Mouse (Mus musculus) hindbrain, embryonic 14.5 days (tissue): Measurements from ENCODE around the gene Ntn5. TPM values are rescaled to one million over a fixed set of nuclear protein-coding genes. Genes with fewer than 3 reads are reported as not detected.
A peak's percentile ranks its signal among the peaks of the same experiment; 100 is the strongest.

ENCODE experiments used
- ATAC-seq: fragments of 200-750 bp; cut with Nextera tagmentation; 2 replicates; pipeline ENCODE4 v1.8.0; 2017; ENCODE audit warnings: moderate number of reproducible peaks, mild to moderate bottlenecking, moderate TSS enrichment, moderate library complexity; ENCODE audit not compliant: low FRiP score
- DNase-seq: peaks from one replicate; pipeline ENCODE4 v3.0.0-alpha.2; 2015; ENCODE audit warnings: low spot score
- H3K27ac ChIP-seq: fragments of 300-500 bp; sonication (generic); 2 replicates; pipeline ENCODE4 v1.5.1; 2014; ENCODE audit warnings: mild to moderate bottlenecking, moderate library complexity
- H3K27me3 ChIP-seq: fragments of 300-500 bp; sonication (generic); 2 replicates; pipeline ENCODE4 v1.6.1; 2014; ENCODE audit warnings: mild to moderate bottlenecking, low read length, mixed read lengths; ENCODE audit not compliant: control insufficient read depth, insufficient read depth
- H3K36me3 ChIP-seq: fragments of 300-500 bp; sonication (generic); replicated peaks from 2 replicates; pipeline ENCODE4 v1.6.1; 2014; ENCODE audit not compliant: control insufficient read depth, insufficient read depth
- H3K4me1 ChIP-seq: fragments of 300-500 bp; sonication (generic); replicated peaks from 2 replicates; pipeline ENCODE4 v1.6.1; 2014; ENCODE audit warnings: antibody characterized with exemption, low read length, mixed read lengths; ENCODE audit not compliant: control insufficient read depth, insufficient read depth
- H3K4me2 ChIP-seq: fragments of 300-500 bp; sonication (generic); replicated peaks from 2 replicates; pipeline ENCODE4 v1.6.1; 2014; ENCODE audit warnings: mild to moderate bottlenecking, moderate library complexity
- H3K4me3 ChIP-seq: fragments of 300-500 bp; sonication (generic); replicated peaks from 2 replicates; pipeline ENCODE4 v1.5.1; 2014; ENCODE audit warnings: mild to moderate bottlenecking, low read length
- H3K9ac ChIP-seq: fragments of 300-500 bp; sonication (generic); 2 replicates; pipeline ENCODE4 v1.6.1; 2014
- H3K9me3 ChIP-seq: fragments of 300-500 bp; sonication (generic); 2 replicates; pipeline ENCODE4 v1.6.1; 2016; ENCODE audit warnings: low read length; ENCODE audit not compliant: control insufficient read depth
- WGBS: fragments of 180-500 bp; shearing (Covaris S2); extraction: QIAGEN DNeasy Blood & Tissue Kit; methylation state at CpG from one replicate; pipeline ENCODE4 v1.1.7; 2014; 5-methylcytosine and 5-hydroxymethylcytosine counted together
- polyA plus RNA-seq: library from polyadenylated mRNA; unstranded; fragments of >200 nt; fragmentation: Nextera tagmentation; extraction: Ambion mirVana; gene quantifications from 2 replicates; pipeline ENCODE4 v1.2.1, GENCODE M21; 2014

Gene Ntn5
- polyA plus RNA-seq, 1 experiment from 2014 or later: 1.3 TPM

DNA sequence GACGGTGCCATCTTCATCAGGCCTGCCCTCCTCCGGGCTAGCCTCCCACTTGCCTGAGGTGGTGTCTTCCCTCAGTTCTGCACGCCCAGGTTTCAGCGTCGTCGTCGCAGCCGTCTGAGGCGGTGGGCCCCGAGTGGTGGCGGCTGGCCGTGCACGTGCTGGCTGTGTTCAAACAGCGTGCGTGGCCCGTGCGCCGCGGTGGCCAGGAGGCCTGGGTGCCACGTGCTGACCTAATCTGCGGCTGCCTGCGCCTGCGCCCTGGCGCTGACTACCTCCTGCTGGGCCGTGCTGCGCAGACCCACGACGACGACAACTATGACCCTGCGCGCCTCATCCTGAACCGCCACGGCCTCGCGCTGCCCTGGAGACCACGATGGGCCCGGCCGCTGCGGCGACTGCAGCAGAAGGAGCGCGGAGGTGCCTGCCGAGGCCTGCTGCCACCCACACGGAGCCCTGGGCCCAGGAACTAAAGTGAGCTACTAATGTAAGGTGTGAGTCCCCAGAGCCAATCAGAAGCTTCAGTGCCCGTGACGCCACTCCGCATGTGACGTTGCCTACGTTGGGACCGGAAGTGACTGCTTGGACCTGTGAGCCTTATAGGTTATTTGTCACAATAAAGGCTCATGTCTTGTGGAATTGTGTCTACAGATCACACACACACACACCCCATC, 10.2 kb downstream of the Ntn5 start, which contains the start of gene Sec1:
TSS of gene Sec1 (minus strand) at position 482 of the 671 bp plus-strand sequence.
- DNase-seq: no peak
- no peaks in the 10 kb centered on the region for H3K4me1 ChIP-seq
- no peak within 1 kb of the TSS for H3K9ac ChIP-seq
- ATAC-seq: no peak
- 91% methylated on average over 50 of the region's 50 CpGs for WGBS
- H3K36me3 ChIP-seq: no peaks in the 10 kb centered on the region
- H3K4me3 ChIP-seq: no peak within 1 kb of the TSS
- peaks cover 10% of the 10 kb centered on the region for H3K27me3 ChIP-seq
- no peaks in the 10 kb centered on the region for H3K9me3 ChIP-seq
- H3K27ac ChIP-seq: no peak within 1 kb of the TSS
- no peak within 1 kb of the TSS for H3K4me2 ChIP-seq

DNA sequence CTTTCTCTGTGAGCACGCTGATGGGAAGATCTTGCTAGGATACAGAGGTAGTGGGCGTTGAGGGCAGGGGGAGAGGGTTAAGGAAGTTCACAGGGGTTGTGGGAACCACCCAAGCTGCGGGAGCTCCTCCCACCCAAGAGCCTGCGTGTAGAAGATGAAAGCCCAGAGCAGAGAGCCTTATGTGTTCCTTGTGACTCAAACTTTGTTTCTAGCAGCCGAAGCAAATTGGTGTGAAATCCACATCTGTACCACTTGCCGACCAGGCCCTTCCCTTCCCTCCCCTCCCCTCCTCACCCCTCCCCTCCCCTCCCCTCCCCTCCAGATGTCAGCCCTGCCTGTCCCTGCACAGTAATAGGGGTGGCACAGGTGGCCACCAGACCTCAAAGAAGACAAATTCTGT, 11.3 kb downstream of the Ntn5 start:
- Histone ChIP-seq H3K4me2 (no peak overlapping the region), H3K27me3 (peaks cover 13% of the 10 kb centered on the region), H3K4me3 (no peak overlapping the region), H3K9me3 (no peaks in the 10 kb centered on the region), H3K9ac (no peak overlapping the region), H3K4me1 (no peaks in the 10 kb centered on the region; the same call in 1 of the 2 replicates), H3K36me3 (no peaks in the 10 kb centered on the region), H3K27ac (no peak overlapping the region)
- DNase-seq (no peak), ATAC-seq (no peak)
- WGBS: 7% methylated on average over 6 of the region's 6 CpGs

DNA sequence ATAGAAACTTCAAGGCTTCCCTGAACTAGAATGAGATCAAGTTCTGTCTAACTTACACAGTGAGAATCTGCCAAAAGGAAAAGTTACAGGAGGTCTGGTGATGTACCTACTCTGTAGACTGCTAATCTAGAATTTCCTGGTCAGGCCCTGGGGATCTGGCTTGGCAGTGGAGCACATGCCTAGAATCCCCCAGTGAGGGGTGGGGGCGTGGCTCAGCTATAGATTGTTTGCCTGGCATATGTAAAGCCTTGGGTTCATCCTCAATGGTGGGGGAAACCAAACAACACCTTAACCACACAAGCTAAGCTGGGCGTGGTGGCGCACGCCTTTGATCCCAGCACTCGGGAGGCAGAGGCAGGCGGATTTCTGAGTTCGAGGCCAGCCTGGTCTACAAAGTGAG, 14.1 kb downstream of the Ntn5 start:
- WGBS: 83% methylated on average over 5 of the region's 7 CpGs
- Histone ChIP-seq H3K4me3 (no peak overlapping the region), H3K4me2 (no peak overlapping the region), H3K27me3 (peaks cover 13% of the 10 kb centered on the region), H3K9me3 (no peaks in the 10 kb centered on the region), H3K9ac (no peak overlapping the region), H3K36me3 (no peaks in the 10 kb centered on the region), H3K4me1 (peaks cover 9% of the 10 kb centered on the region), H3K27ac (no peak overlapping the region)
- no peak for DNase-seq
- ATAC-seq: no peak

- 2% methylated on average over 33 of the region's 36 CpGs for WGBS
- Histone ChIP-seq H3K4me2 (peak within 1 kb of the TSS; percentile 91), H3K36me3 (no peaks in the 10 kb centered on the region), H3K4me3 (peak within 1 kb of the TSS; percentile 53), H3K4me1 (peaks cover 18% of the 10 kb centered on the region), H3K27ac (peak within 1 kb of the TSS; percentile 75), H3K27me3 (peaks cover 13% of the 10 kb centered on the region), H3K9me3 (no peaks in the 10 kb centered on the region), H3K9ac (peak within 1 kb of the TSS; percentile 78)
- DNase-seq: no peak
- ATAC-seq: no peak
Observed at GRCm38 (mm10) chr7:45699523-45700141, 15.8 kb downstream of the Ntn5 start, which contains the start of gene Car11. Gene Car11 (plus strand): TSS chr7:45699843.

DNA sequence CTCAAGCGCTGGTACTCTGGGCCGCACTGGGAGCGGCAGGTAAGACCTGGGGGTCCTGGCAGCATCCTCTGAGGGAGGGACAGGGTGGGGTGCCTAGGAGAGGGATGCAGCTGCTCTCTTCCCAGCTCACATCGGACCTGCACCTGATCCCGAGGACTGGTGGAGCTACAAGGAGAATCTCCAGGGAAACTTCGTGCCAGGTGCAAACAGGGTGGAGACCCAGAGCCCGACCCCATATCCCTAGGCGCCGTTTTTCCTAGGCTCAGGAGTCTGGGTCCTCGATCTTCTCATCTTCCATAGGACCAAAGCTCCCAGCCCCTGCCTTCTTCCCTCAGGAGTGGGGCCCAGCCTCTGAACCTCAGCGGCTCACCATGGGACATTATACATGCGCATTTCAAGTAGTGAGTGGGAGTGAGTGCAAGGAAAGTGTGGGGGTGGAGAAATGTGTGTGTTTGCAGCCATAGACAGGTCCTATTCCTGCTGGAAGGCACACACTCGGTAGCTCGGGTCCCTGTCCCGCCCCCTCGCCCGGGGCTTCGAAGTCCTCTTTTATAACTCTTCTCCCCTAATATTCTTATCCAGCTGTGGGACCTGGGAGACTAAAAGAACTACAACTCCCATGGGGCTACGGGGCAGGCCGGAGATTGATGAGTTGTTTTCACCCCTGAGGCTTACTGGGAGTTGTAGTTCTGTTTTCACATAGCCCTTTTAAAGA, 16.6 kb downstream of the Ntn5 start:
- Histone ChIP-seq H3K27ac (peak overlapping the region; percentile 75), H3K4me1 (peaks cover 22% of the 10 kb centered on the region), H3K9ac (peak overlapping the region; percentile 78), H3K4me2 (peak overlapping the region; percentile 91), H3K4me3 (peak overlapping the region; percentile 53), H3K9me3 (no peaks in the 10 kb centered on the region), H3K36me3 (no peaks in the 10 kb centered on the region), H3K27me3 (peaks cover 13% of the 10 kb centered on the region)
- under 1% methylated on average over 20 of the region's 20 CpGs for WGBS
- ATAC-seq: no peak; the same call in 1 of the 2 replicates
- DNase-seq: peak; percentile 88

GRCm38 (mm10) chr7:45701072-45701471, 17.2 kb downstream of the Ntn5 start:
- Histone ChIP-seq H3K27ac (0 out of 2 replicates have a peak overlapping the region, but pooled peaks have one; percentile 7), H3K27me3 (peaks cover 13% of the 10 kb centered on the region), H3K4me2 (peak overlapping the region; percentile 91), H3K4me3 (peak overlapping the region; percentile 53), H3K4me1 (peaks cover 28% of the 10 kb centered on the region), H3K9me3 (no peaks in the 10 kb centered on the region), H3K9ac (peak overlapping the region; percentile 31), H3K36me3 (no peaks in the 10 kb centered on the region)
- DNase-seq (no peak), ATAC-seq (no peak)
- WGBS: 29% methylated on average over 11 of the region's 11 CpGs

- no peak overlapping the region for H3K27ac ChIP-seq
- H3K9ac ChIP-seq: no peak overlapping the region
- no peak for DNase-seq
- H3K36me3 ChIP-seq: no peaks in the 10 kb centered on the region
- peak overlapping the region; percentile 91 for H3K4me2 ChIP-seq
- peaks cover 33% of the 10 kb centered on the region for H3K4me1 ChIP-seq
- 84% methylated on average over 11 of the region's 11 CpGs for WGBS
- H3K4me3 ChIP-seq: peak overlapping the region; percentile 53; the same call in 1 of the 2 replicates
- H3K9me3 ChIP-seq: no peaks in the 10 kb centered on the region
- no peak for ATAC-seq
- peaks cover 13% of the 10 kb centered on the region for H3K27me3 ChIP-seq
Observed at GRCm38 (mm10) chr7:45701607-45702006, 17.8 kb downstream of the Ntn5 start.

GRCm38 (mm10) chr7:45702316-45702715, 18.5 kb downstream of the Ntn5 start:
- H3K4me3 ChIP-seq: no peak overlapping the region
- H3K27me3 ChIP-seq: peaks cover 13% of the 10 kb centered on the region
- H3K4me2 ChIP-seq: no peak overlapping the region
- 95% methylated on average over 11 of the region's 11 CpGs for WGBS
- no peaks in the 10 kb centered on the region for H3K9me3 ChIP-seq
- ATAC-seq: no peak
- no peak overlapping the region for H3K27ac ChIP-seq
- H3K9ac ChIP-seq: no peak overlapping the region
- no peak for DNase-seq
- no peaks in the 10 kb centered on the region for H3K36me3 ChIP-seq
- peaks cover 40% of the 10 kb centered on the region for H3K4me1 ChIP-seq
